Mouse (Mus musculus) frontal cortex, postnatal 36 days (tissue): ENCODE measurements around the gene Bbx.

Source experiments
- DNase-seq, 2 experiments: peaks; one replicate each; pipeline ENCODE4 v3.0.0; 2022; ENCODE audit warnings: low spot score in 2 of 2

The Bbx gene

GRCm38 (mm10) chr16:50315349-50315969, 116.7 kb downstream of the Bbx start:
- no peak for DNase-seq

GRCm38 (mm10) chr16:50311588-50311987, 120.6 kb downstream of the Bbx start:
- DNase-seq: no peak

GRCm38 (mm10) chr16:50309411-50310042, 122.7 kb downstream of the Bbx start:
- DNase-seq: peak; percentile 86 to 87

- DNase-seq: no peak
These were observed 123.9 kb downstream of the Bbx start for GRCm38 (mm10) chr16:50308256-50308655.

- DNase-seq: no peak
These were observed 125.0 kb downstream of the Bbx start for GRCm38 (mm10) chr16:50307231-50307630.

- no peak for DNase-seq
These were observed 125.5 kb downstream of the Bbx start for GRCm38 (mm10) chr16:50306727-50307126.

GRCm38 (mm10) chr16:50305156-50305555, 127.0 kb downstream of the Bbx start:
- DNase-seq: no peak

- DNase-seq: no peak
These were observed 129.6 kb downstream of the Bbx start for GRCm38 (mm10) chr16:50302566-50302965.

GRCm38 (mm10) chr16:50298743-50299443, 133.3 kb downstream of the Bbx start:
- DNase-seq: no peak

GRCm38 (mm10) chr16:50293502-50294228, 138.5 kb downstream of the Bbx start:
- peak in 1 of 2 experiments; percentile 20 for DNase-seq

- no peak for DNase-seq
These were observed 139.4 kb downstream of the Bbx start for GRCm38 (mm10) chr16:50292834-50293233.

- no peak for DNase-seq
These were observed 142.4 kb downstream of the Bbx start for GRCm38 (mm10) chr16:50289764-50290163.

GRCm38 (mm10) chr16:50272813-50273212, 159.4 kb downstream of the Bbx start:
- no peak for DNase-seq

- no peak for DNase-seq
These were observed 169.5 kb downstream of the Bbx start for GRCm38 (mm10) chr16:50262647-50263046.

- no peak for DNase-seq
These were observed 170.0 kb downstream of the Bbx start for GRCm38 (mm10) chr16:50262209-50262608.

- DNase-seq: no peak
These were observed 170.4 kb downstream of the Bbx start for GRCm38 (mm10) chr16:50261741-50262140.

GRCm38 (mm10) chr16:50254522-50255159, 177.5 kb downstream of the Bbx start:
- DNase-seq: peak in 1 of 2 experiments; percentile 11

GRCm38 (mm10) chr16:50251417-50251975, 180.7 kb downstream of the Bbx start:
- DNase-seq: no peak

GRCm38 (mm10) chr16:50250469-50250868, 181.7 kb downstream of the Bbx start:
- no peak for DNase-seq

- DNase-seq: no peak
These were observed 183.2 kb downstream of the Bbx start for GRCm38 (mm10) chr16:50249036-50249435.

- DNase-seq: peak in 1 of 2 experiments; percentile 20
These were observed 189.7 kb downstream of the Bbx start for GRCm38 (mm10) chr16:50242444-50242843.
